Mouse (Mus musculus): Measurements from ENCODE around the gene Fer1l5. TPM values are rescaled to one million over a fixed set of nuclear protein-coding genes. Genes with fewer than 3 reads are reported as not detected.
A peak's percentile ranks its signal among the peaks of the same experiment; 100 is the strongest.

Gene Fer1l5
- polyA plus RNA-seq, 1 experiment from 2014 or later, result 0.66 TPM

GRCm38 (mm10) chr1:36461829-36462228, 89.7 kb downstream of the Fer1l5 start:
- Histone ChIP-seq H3K9me3 (no peaks in the 10 kb centered on the region), H3K4me2 (no peak overlapping the region), H3K4me1 (peaks cover 6% of the 10 kb centered on the region; the same call in 1 of the 2 replicates), H3K36me3 (no peaks in the 10 kb centered on the region), H3K27ac (no peak overlapping the region), H3K9ac (no peak overlapping the region), H3K4me3 (no peak overlapping the region), H3K27me3 (no peaks in the 10 kb centered on the region)
- WGBS, result 29% methylated on average over 2 of the region's 2 CpGs
- no peak for ATAC-seq (ENCODE audit: borderline replicate concordance, extremely low read depth, low FRiP score, low TSS enrichment)

- WGBS, result 30% methylated on average over 4 of the region's 4 CpGs
- ATAC-seq (ENCODE audit: borderline replicate concordance, extremely low read depth, low FRiP score, low TSS enrichment), result no peak
- H3K27ac ChIP-seq, result no peak overlapping the region
Measured at GRCm38 (mm10) chr1:36465641-36466160, 93.6 kb downstream of the Fer1l5 start.

DNA sequence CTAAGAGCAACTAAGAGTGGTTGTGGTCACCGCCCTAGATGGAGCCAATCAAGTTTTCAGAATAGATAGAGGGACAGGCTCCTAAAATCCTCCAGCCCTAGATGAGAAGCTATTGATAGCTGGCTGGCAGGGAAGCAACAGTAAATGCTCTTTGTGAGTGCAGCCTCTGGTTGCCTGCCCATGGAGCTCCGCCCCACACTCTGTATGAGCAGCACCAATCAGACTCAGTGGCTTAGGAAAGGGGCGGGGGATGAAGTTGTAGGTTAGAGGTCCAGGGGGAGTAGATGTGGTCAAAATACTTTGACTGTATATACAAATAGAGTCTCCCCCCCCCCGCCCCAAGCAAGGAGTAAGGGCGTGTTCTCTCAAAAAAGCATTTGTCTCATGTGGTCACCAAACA, 95.4 kb downstream of the Fer1l5 start:
- H3K9me3 ChIP-seq, result no peaks in the 10 kb centered on the region
- 60% methylated on average over 5 of the region's 5 CpGs for WGBS
- no peaks in the 10 kb centered on the region for H3K27me3 ChIP-seq

More at GRCm38 (mm10) chr1:36465641-36466160, 93.6 kb downstream of the Fer1l5 start:
- no peak overlapping the region for H3K4me3 ChIP-seq
- H3K9me3 ChIP-seq, result no peaks in the 10 kb centered on the region
- H3K27me3 ChIP-seq, result no peaks in the 10 kb centered on the region
- no peak overlapping the region for H3K4me2 ChIP-seq
- peaks cover 7% of the 10 kb centered on the region for H3K4me1 ChIP-seq
- H3K9ac ChIP-seq, result no peak overlapping the region
- no peaks in the 10 kb centered on the region for H3K36me3 ChIP-seq

DNA sequence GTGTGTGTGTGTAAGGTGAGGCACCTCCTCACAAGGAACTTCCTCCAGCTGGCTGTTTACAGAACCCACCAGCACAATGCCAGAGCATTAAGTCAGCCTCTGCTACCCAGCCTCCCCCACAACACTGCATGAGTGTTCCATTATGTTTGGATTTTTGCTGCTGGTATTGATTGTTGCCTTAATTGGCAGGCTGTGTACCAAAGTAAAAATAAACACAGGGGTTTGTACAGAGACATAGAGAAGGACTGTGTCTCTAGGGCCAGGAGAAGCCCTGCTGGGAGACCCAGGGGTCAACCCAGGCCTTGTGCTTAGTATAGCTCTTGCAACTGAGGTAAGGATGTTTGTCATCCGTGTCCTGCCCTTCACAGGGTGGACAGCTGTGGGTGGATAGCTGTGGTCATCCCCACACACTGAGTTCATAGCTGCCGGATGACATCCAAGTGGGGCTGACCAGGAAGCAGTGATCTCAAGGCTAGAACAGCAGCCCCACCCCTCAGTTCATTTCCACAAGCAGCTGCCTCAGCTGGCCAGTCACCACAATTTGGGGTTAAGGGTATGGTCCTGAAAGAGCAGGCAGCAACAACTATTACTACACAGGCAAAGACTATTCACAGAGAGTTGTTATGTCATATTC, 97.8 kb downstream of the Fer1l5 start:
- H3K27ac ChIP-seq, result no peak overlapping the region
- H3K4me1 ChIP-seq, result peaks cover 43% of the 10 kb centered on the region
- no peaks in the 10 kb centered on the region for H3K9me3 ChIP-seq
- no peaks in the 10 kb centered on the region for H3K36me3 ChIP-seq
- WGBS, result 36% methylated on average over 2 of the region's 2 CpGs
- H3K4me2 ChIP-seq, result 0 out of 2 replicates have a peak overlapping the region, but pooled peaks have one; percentile 86
- ATAC-seq (ENCODE audit: borderline replicate concordance, extremely low read depth, low FRiP score, low TSS enrichment), result no peak
- no peak overlapping the region for H3K4me3 ChIP-seq
- no peak overlapping the region for H3K9ac ChIP-seq
- no peaks in the 10 kb centered on the region for H3K27me3 ChIP-seq

More for the DNA sequence above, 95.4 kb downstream of the Fer1l5 start:
- Histone ChIP-seq H3K27ac (no peak overlapping the region), H3K4me3 (no peak overlapping the region), H3K4me2 (no peak overlapping the region), H3K9ac (no peak overlapping the region), H3K36me3 (no peaks in the 10 kb centered on the region), H3K4me1 (peaks cover 18% of the 10 kb centered on the region)
- ATAC-seq (ENCODE audit: borderline replicate concordance, extremely low read depth, low FRiP score, low TSS enrichment), result no peak

DNA sequence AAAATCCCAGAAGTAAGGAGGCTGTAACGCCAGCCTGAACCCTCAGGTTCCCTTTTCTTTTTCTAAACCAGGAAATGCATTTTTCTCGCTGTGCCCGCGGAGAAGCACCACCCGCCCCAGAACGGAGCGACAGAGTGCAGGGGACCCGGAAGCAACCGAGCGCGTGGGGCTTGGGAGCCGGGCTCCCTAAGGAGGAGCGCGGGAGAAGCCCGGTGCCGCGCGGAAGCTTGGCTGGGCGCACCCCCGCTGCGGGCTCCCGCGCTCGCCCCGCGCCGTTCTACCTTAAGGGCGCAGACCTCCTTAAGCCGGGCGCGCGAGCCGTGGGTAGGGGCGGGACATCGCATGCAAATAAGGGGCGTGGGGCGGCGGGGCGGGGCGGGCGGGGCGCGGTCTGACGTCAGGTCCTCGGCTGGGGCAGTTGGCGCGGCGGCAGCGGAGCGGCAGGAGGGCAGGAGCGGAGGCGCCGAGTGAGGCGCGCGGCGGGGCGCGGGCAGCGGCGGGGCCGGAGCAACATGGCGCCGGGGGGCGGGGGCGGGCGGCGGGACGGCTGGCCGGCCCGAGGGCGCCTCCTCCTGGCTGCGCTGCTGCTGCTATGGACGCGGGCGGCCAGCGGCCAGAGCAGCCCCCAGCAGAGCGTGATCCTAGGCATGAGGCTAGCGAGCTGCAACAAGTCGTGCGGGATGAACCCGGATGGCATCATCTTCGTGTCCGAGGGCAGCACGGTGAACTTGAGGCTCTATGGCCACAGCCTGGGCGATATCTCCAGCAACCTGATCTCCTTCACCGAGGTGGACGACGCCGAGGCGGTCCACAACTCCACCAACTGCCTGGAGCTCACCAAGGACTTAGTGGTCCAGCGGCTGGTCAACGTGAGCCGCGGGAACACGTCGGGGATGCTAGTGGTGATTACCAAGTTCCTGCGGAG, 99.4 kb downstream of the Fer1l5 start, which contains the start of gene Cnnm4:
Cnnm4 (plus strand) TSS at position 440 of the 925 bp plus-strand sequence.
- Histone ChIP-seq H3K4me1 (peaks cover 58% of the 10 kb centered on the region), H3K4me2 (peak within 1 kb of the TSS; percentile 86), H3K27ac (peak within 1 kb of the TSS; percentile 83), H3K9me3 (no peaks in the 10 kb centered on the region), H3K4me3 (peak within 1 kb of the TSS; percentile 75), H3K36me3 (no peaks in the 10 kb centered on the region), H3K27me3 (no peaks in the 10 kb centered on the region), H3K9ac (peak within 1 kb of the TSS; percentile 76)
- peak; percentile 92 for ATAC-seq (ENCODE audit: borderline replicate concordance, extremely low read depth, low FRiP score, low TSS enrichment)
- WGBS, result under 1% methylated on average over 80 of the region's 98 CpGs

Small RNA genes within 50 kb of the gene (microRNA-seq; reads per million reads assigned to microRNA genes)
- gene Mir6898, result not detected

Other genes with a start within 250 kb of the Fer1l5 start
- gene Uggt1, start 127.6 kb upstream of the Fer1l5 start, polyA plus RNA-seq (2015; fragmentation: Nextera tagmentation; extraction: Ambion mirVana), result 52.6 and 57.2 TPM in 2 replicates
- gene Neurl3, start 97.6 kb upstream of the Fer1l5 start, polyA plus RNA-seq (2015; fragmentation: Nextera tagmentation; extraction: Ambion mirVana), result 8.0 and 8.3 TPM in 2 replicates
- 8.0 and 8.9 TPM in 2 replicates for gene Arid5a, start 64.6 kb upstream of the Fer1l5 start, polyA plus RNA-seq (2015; fragmentation: Nextera tagmentation; extraction: Ambion mirVana)
- gene Kansl3, start 3.1 kb upstream of the Fer1l5 start, polyA plus RNA-seq (2015; fragmentation: Nextera tagmentation; extraction: Ambion mirVana), result 37.5 and 40.8 TPM in 2 replicates
- 47.0 and 49.5 TPM in 2 replicates for gene Lman2l, start 73.0 kb downstream of the Fer1l5 start, polyA plus RNA-seq (2015; fragmentation: Nextera tagmentation; extraction: Ambion mirVana)
- gene Cnnm4, start 99.3 kb downstream of the Fer1l5 start, polyA plus RNA-seq (2015; fragmentation: Nextera tagmentation; extraction: Ambion mirVana), result 10.8 and 12.5 TPM in 2 replicates
- 3.2 TPM in 2 replicates for gene Cnnm3, start 139.6 kb downstream of the Fer1l5 start, polyA plus RNA-seq (2015; fragmentation: Nextera tagmentation; extraction: Ambion mirVana)
- gene Ankrd23, start 164.6 kb downstream of the Fer1l5 start, polyA plus RNA-seq (2015; fragmentation: Nextera tagmentation; extraction: Ambion mirVana), result 12.4 and 15.9 TPM in 2 replicates
- gene Gm42417, start 167.1 kb downstream of the Fer1l5 start, polyA plus RNA-seq (2015; fragmentation: Nextera tagmentation; extraction: Ambion mirVana), result 0.25 TPM in 1 of 2 replicates, not detected in the other
- gene Ankrd39, start 175.2 kb downstream of the Fer1l5 start, polyA plus RNA-seq (2015; fragmentation: Nextera tagmentation; extraction: Ambion mirVana), result 20.3 and 26.0 TPM in 2 replicates
- gene Sema4c, start 186.1 kb downstream of the Fer1l5 start, polyA plus RNA-seq (2015; fragmentation: Nextera tagmentation; extraction: Ambion mirVana), result 19.3 and 19.9 TPM in 2 replicates